Mouse (Mus musculus): ENCODE results near the gene Id2.

DNA sequence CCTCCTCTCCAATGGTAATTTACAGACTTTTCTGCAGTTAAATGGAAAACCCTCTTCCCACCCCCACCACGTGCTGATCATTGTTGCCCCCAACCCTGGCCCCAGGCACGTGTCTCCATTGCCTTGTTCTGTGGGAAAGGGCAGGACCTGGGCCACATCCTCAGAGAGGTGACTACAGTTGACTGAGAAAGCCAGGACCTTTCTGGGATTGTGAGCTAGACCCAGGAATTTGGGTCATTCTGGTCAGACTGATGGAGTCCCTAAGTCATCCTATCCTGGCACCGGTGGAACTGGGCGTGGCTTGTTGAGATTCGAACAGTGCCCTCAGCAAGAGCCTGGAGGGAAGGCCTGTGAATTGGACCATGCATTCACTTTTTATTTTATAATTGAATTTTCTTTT, 4.4 kb upstream of the Id2 start:
- TF ChIP-seq POLR2A (IDR thresholded peaks at IDR 0.05; ENCODE audit: borderline replicate concordance, extremely low read depth, insufficient read depth, insufficient read length, poor library complexity, severe bottlenecking), result no peak
- no peak for TF ChIP-seq CTCF (IDR thresholded peaks at IDR 0.05; ENCODE audit: borderline replicate concordance, extremely low read depth, insufficient read depth, insufficient read length)
